Mouse (Mus musculus): Measurements from ENCODE around the gene Got1. TPM values are rescaled to one million over a fixed set of nuclear protein-coding genes. Genes with fewer than 3 reads are reported as not detected.

Gene Got1
- polyA plus RNA-seq (2017; shearing (Covaris generic)), result 10 to 100 TPM; 37.9 to 45.6 TPM

GRCm38 (mm10) chr19:43524187-43525103 lies at the start of gene Got1:
Gene Got1, minus strand, starts transcription at chr19:43524605.

Other genes with a start within 250 kb of the Got1 start
- under 1 TPM in 1 of 2 experiments, not detected in 1; 0.51 TPM for gene Hpse2, start 136.2 kb downstream of the Got1 start, polyA plus RNA-seq (2017; shearing (Covaris generic))
- gene Cnnm1, start 84.2 kb downstream of the Got1 start, polyA plus RNA-seq (2017; shearing (Covaris generic)), result 1 to 10 TPM in 1 of 2 experiments, under 1 TPM in 1; 0.37 to 1.9 TPM
- gene Nkx2-3, start 87.7 kb upstream of the Got1 start, polyA plus RNA-seq (2017; shearing (Covaris generic)), result not detected
- 10 to 100 TPM; 36.3 to 37.5 TPM for gene Slc25a28, start 150.3 kb upstream of the Got1 start, polyA plus RNA-seq (2017; shearing (Covaris generic))
- 1 to 10 TPM; 5.4 to 5.8 TPM for gene Entpd7, start 165.1 kb upstream of the Got1 start, polyA plus RNA-seq (2017; shearing (Covaris generic))
- gene Cutc, start 228.4 kb upstream of the Got1 start, polyA plus RNA-seq (2017; shearing (Covaris generic)), result 10 to 100 TPM; 14.5 to 21.5 TPM
- 10 to 100 TPM; 26.7 to 41.3 TPM for gene Cox15, start 228.4 kb upstream of the Got1 start, polyA plus RNA-seq (2017; shearing (Covaris generic))

Data from inflammation-experienced regulatory T-cells (primary cell).